Mouse (Mus musculus) naive thymus-derived CD4-positive, alpha-beta T cell, adult 2 months (primary cell): ENCODE results near the gene Meltf.
"Not testable (repeated sequence)": the region's sequence is repeated elsewhere in the genome, so short reads cannot be mapped to it uniquely, and the experiment has no call there.

Experiments
- DNase-seq: peaks from one replicate; pipeline ENCODE4 v3.0.0-alpha.2; 2011; ENCODE audit warnings: low read depth

The Meltf gene

DNA sequence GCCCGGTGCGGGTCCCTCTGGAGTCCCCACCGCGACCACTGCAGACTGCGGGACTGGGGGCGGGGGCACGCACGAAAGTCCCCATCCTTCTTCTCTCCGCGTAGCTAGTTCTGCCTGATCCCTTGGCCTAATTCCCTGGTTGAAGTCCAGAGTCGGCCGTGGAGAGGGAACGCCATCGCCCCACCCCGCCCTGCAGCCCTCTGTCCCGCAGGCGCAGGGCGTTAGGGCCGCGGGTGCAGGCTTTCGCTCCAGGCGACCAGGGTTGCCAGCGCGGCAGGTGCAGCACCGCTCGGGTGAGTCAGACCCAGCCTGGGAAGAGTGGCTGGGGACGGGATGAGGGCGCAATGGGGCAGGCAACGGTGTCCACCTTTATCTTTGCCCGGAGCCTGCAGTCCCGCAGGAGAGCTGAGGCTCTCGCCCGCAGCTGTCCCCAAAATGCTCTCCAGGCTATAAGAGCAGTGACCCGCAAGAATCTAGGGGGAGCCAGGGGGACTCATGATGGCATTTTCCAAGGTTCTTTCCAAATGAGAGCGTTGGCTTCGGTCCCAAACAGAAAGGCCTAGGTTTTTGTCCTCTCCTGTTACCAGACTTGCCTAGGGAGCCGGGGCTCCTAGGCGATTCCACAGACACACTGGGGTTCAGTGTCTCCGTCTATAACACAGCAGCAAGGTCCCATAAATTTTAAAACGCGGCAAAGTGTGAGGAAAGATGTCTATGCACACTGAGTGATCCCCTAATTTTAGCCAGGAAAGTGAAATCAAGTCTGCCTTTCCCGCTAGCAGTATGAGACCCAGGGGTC lies 55.3 kb downstream of the Meltf start, which contains the start of gene Pigz:
Gene Pigz (plus strand): TSS at position 101 of the 799 bp plus-strand sequence.
- DNase-seq = no peak

DNA sequence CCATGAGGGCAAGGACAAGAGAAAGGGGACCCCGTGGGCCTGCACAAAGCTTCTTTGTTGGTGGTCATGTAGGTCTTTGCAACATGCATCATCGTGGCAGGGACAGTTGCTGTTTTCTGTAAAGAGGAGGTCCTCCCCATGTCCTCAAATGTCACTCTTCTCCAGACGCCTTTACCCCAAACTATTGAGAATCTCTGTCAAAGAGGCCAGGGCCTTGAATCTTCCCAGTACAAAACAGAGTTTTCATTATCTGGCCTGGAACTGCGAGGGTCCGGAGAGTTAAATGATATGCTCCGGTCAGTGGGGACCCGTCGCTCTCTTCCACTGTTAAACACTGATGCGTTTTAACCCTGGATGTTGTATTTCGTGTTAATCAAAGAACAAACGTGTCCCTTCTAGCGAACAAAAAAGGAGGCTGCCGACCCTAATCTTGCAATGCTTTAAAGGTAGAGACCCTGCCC lies 56.0 kb downstream of the Meltf start:
- no peak for DNase-seq

DNA sequence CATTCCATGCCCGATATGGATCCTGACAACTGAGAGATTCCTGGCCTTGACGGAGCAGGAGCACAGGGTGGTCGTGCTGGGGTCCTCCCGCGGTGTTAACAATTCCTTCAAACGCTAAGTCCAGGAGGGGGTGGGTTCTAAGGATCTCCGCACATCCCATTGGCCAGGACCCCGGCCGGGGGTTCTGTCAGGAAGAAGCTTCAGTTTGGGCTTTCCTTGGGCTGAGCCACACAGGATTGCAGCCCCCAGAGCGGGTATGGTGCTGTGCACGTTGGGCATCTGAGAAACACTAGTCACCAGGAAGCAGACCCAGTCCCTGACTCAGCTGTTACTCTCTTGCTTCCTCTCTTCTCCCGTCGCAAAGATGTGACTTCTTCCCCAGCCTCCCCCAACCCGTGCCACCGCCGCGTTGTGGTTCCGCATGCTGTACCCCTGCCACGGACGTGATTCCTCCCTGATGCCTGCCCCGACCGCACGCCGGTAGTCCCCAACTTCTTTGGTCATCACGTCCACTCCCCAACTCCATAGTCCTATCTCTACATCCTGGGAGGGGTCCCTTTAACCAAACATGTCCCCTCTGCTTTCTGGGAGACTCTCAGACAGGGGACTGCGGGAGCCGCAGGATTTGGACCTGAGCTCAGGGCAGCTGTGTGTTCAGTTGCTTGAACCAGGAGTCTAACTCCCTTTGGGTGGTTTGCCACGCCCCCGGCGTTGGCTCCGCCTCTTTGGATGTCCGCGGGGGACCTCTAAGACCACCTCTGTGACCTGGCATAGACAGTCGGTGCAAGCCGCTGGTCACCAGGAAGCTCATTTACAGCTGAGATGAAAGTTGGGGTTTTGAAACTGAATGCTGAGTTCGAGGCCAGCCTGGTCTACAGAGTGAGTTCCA lies 56.7 kb downstream of the Meltf start:
- no peak for DNase-seq

DNA sequence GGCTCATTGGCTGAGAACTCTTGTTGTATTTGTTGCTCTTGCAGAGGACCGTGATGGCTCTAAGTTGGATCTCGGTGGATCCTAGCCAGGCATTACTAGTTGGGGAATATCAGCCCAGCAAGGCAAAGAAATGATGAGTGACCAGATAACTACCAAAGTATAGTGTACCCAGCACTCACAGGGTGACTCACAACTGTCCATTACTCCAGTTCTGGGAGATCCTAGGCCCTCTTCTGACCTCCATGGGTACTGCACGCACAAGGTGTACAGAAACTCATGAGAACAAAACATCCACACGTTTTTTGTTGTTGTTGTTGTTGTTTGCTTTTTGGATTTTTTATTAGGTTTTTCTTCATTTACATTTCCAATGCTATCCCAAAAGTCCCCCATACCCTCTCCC lies 58.0 kb downstream of the Meltf start:
- DNase-seq = no peak

DNA sequence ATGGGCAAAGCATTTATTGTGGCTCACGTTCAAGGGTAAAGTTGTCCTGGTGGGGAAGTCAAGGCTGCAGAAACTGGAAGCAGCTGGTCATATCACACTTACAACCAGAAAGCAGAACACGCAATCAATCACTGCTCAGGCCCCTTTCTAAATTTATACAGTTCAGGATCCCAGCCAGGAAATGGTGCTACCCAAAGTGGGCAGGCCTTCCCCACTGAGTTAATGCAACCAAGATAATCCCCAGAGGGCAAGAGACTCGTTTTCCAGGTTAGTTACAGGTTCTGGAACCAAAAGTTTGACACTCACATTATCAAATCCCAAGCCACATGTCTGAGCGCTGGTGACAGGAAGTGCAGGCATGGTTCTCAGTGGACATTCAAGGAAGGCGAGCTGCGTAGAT lies 60.2 kb downstream of the Meltf start:
- no peak for DNase-seq

DNA sequence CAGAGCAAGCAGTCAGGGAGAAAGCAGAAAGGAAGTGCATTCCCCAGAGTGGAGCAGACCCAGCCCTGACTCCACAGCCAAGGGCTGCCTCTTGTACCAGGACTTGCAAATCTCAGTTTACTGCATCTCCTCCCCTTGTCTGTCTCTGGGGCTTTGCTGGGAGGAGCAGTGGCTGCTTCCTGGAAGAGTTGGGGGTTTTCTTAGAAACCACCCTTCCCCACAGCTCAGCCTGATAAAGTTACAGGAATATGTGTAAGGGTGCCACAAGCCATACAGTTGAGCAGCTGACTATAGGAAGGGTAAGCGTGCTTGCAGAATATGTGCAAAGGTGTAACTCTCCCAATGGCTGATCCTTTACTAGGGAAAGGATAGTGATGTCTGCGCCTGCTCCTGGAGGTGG lies 62.0 kb downstream of the Meltf start:
- DNase-seq = no peak

DNA sequence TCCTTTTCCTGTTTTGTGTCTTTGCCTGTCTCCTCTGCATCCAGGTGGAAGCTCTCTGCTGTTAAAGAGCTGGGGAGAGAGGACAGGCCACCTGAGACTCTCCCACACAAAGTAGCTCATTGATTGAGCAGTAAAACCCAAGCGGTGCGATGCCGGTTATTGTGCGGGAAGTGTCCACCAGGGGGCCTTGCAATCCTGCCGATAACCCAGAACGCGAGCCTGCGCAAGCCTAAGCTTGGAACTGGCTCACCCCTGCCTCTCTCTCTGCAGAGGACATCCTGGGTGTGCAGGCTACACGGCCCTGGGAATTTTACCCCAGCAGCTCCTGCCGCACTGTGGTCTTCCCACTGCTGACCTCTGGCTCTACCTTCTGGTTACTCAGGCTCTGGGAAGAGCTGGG lies 65.4 kb downstream of the Meltf start:
- peak; percentile 85 for DNase-seq

DNA sequence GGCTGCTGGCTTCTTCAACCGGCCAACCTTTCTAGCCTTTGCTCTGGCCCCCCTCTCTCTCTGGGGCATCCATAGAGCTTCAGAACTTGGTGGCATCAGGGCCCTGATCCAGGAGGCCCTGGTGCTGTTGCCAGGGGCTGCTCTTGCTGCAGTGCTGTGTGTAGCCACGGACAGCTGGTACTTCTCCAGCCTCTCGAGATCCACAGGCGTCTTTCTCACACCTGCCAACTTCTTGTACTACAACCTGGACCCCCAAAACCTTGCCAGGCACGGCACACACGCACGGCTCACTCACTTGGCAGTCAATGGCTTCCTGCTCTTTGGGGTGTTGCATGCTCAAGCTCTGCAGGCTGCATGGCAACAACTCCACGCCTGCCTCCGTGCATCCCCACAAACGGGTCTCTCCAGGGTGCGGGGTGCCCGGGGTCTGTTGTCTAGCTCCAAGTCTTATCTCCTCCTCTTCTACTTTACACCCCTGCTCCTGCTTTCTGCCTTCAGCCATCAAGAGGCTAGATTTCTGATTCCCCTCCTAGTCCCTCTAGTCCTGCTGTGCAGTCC lies 66.2 kb downstream of the Meltf start:
- no peak for DNase-seq

DNA sequence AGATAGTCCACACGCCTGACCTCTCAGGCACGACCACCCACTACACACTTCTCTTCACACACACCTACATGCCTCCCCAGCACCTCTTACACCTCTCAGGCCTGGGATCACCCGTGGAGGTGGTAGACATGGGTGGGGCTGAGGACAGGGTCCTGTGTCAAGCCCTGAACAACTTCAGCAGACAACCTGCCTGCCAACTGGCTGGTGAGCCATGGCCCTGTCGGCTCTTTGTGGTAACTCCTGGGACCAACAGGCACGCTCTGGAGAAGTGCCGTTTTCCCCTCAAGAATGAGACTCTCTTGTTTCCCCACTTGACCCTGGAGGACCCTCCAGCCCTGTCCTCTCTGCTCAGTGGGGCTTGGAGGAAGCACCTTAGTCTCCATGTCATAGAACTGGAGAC lies 66.8 kb downstream of the Meltf start:
- DNase-seq = no peak

DNA sequence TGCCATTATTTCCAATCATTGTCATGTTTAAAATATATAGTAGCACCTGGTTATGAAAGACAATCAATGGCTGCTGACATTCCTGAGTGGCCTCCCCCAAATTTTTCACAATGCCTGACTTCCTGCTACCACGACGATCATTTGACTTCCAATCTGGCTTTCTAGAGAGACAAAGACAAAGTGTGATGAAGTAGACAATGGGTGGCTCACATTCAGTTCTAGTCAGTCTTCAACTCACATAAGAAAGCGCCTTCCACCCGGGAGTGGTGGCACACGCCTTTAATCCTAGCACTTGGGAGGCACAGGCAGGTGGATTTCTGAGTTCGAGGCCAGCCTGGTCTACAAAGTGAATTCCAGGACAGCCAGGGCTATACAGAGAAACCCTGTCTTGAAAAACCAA lies 67.4 kb downstream of the Meltf start:
- not testable (repeated sequence) for DNase-seq

DNA sequence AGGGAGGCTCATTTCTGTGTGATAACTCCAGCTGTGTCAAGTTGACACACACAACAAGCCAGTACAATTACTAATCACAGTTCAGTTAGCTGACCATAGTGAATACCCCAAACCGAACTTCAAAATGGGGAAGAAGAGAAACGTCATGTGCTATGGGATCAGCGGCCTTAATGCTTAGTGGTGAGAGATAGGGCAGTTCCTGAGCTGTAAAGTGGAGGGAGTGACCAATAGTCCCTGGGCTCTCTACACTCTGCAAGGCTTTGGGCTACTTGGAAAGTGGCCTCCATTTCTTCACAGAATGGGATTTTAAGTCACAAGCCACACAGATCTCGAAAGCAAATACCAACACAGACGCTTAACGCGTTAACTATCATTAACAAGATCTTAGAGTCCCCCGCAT lies 68.7 kb downstream of the Meltf start:
- DNase-seq = no peak

DNA sequence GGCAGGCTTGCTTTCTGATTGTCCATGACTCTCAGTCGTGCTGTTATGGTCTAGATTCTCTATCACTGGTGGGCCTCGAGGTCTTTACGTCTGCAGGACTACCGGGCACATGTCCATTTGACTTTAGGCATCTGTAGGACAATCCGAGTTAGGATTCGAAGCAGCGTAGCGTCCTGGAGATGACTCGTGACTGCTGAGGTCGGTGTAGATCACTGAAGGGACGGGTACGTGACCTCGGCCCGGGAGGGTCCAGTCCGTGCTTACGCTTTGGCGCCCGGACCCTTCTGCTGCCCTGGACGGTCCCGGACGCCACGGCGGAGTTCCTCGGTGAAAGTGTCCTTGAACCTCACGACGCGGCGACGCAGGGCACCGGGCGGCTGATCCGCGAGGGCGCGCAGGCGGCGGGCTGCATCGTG lies 69.3 kb downstream of the Meltf start:
- DNase-seq = no peak

DNA sequence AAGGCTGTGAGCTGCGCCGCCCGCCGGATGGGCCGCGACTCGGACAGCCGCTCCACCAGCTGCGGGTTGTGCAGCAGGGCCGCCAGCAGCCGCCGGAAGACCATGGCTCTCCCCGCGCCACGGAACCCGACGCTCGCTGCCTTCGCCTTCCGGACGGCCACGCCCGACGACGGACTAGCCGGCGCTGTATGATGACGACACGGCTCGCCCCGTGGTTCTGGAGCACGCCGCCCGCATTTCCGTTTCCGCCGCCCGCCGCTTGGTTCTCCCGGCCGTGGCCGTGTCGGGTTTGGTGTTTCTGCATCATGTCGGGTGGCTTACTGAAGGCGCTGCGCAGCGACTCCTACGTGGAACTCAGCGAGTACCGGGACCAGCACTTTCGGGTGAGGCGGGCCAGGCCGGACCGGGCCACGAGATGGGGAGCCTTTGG lies 69.8 kb downstream of the Meltf start, which contains the start of the genes 0610012G03Rik and Ncbp2:
Gene 0610012G03Rik (minus strand): TSS at position 150 of the 430 bp plus-strand sequence.
Gene Ncbp2 (plus strand): TSS at position 169 of the 430 bp plus-strand sequence.
- peak; percentile 95 for DNase-seq
